Mouse (Mus musculus): ENCODE results near the gene Cacna1g. TPM values are rescaled to one million over a fixed set of nuclear protein-coding genes. Genes with fewer than 3 reads are reported as not detected.

The Cacna1g gene
- total and polyA plus RNA-seq, 3 experiments = 0.49 to 38.4 TPM; not detected in 1

- DNase-seq (ENCODE audit: low spot score) (no peak), ATAC-seq (ENCODE audit: extremely low read depth, insufficient number of reproducible peaks, low FRiP score, poor library complexity, severe bottlenecking) (no peak)
- Histone ChIP-seq H3K9me3 (replicated peaks) (no peaks in the 10 kb centered on the region), H3K4me1 (ENCODE audit: insufficient read depth, low read depth, low read length) (no peaks in the 10 kb centered on the region), H3K27me3 (ENCODE audit: insufficient read depth, low read length) (peaks cover 15% of the 10 kb centered on the region), H3K36me3 (replicated peaks) (no peaks in the 10 kb centered on the region), H3K4me3 (ENCODE audit: low read depth, low read length) (no peak overlapping the region)
- TF ChIP-seq GATA1 (IDR thresholded peaks at IDR 0.05; ENCODE audit: borderline replicate concordance, low read length) (no peak), GATA2 (IDR thresholded peaks at IDR 0.05; ENCODE audit: borderline replicate concordance, low read depth, low read length) (no peak), CTCF (IDR thresholded peaks at IDR 0.05; ENCODE audit: low read depth, low read length) (no peak), TAL1 (conservative IDR thresholded peaks at IDR 0.05; ENCODE audit: low read depth, low read length) (no peak), POLR2AphosphoS5 (IDR thresholded peaks at IDR 0.05; ENCODE audit: insufficient replicate concordance, low read depth, low read length) (no peak)
These were observed 17.7 kb downstream of the Cacna1g start for GRCm38 (mm10) chr11:94456347-94456746.

- no peak overlapping the region for H3K4me3 ChIP-seq (ENCODE audit: low read depth, low read length)
- peaks cover 22% of the 10 kb centered on the region for H3K27me3 ChIP-seq (ENCODE audit: insufficient read depth, low read length)
- DNase-seq (ENCODE audit: low spot score) (no peak), ATAC-seq (ENCODE audit: extremely low read depth, insufficient number of reproducible peaks, low FRiP score, poor library complexity, severe bottlenecking) (no peak)
- H3K4me1 ChIP-seq (ENCODE audit: insufficient read depth, low read depth, low read length) = no peaks in the 10 kb centered on the region
- H3K9me3 ChIP-seq (replicated peaks) = no peaks in the 10 kb centered on the region
- no peaks in the 10 kb centered on the region for H3K36me3 ChIP-seq (replicated peaks)
- TF ChIP-seq POLR2AphosphoS5 (IDR thresholded peaks at IDR 0.05; ENCODE audit: insufficient replicate concordance, low read depth, low read length) = no peak
- TF ChIP-seq GATA1 (IDR thresholded peaks at IDR 0.05; ENCODE audit: borderline replicate concordance, low read length) = no peak
- no peak for TF ChIP-seq CTCF (IDR thresholded peaks at IDR 0.05; ENCODE audit: low read depth, low read length)
- no peak for TF ChIP-seq TAL1 (conservative IDR thresholded peaks at IDR 0.05; ENCODE audit: low read depth, low read length)
- TF ChIP-seq GATA2 (IDR thresholded peaks at IDR 0.05; ENCODE audit: borderline replicate concordance, low read depth, low read length) = no peak
These were observed 18.7 kb downstream of the Cacna1g start for GRCm38 (mm10) chr11:94455161-94455820.

GRCm38 (mm10) chr11:94454756-94455155 lies 19.2 kb downstream of the Cacna1g start:
- no peaks in the 10 kb centered on the region for H3K4me1 ChIP-seq (ENCODE audit: insufficient read depth, low read depth, low read length)
- no peaks in the 10 kb centered on the region for H3K36me3 ChIP-seq (replicated peaks)
- peaks cover 22% of the 10 kb centered on the region for H3K27me3 ChIP-seq (ENCODE audit: insufficient read depth, low read length)
- H3K4me3 ChIP-seq (ENCODE audit: low read depth, low read length) = no peak overlapping the region
- TF ChIP-seq CTCF (IDR thresholded peaks at IDR 0.05; ENCODE audit: low read depth, low read length) (no peak), TAL1 (conservative IDR thresholded peaks at IDR 0.05; ENCODE audit: low read depth, low read length) (no peak), GATA2 (IDR thresholded peaks at IDR 0.05; ENCODE audit: borderline replicate concordance, low read depth, low read length) (no peak), POLR2AphosphoS5 (IDR thresholded peaks at IDR 0.05; ENCODE audit: insufficient replicate concordance, low read depth, low read length) (no peak), GATA1 (IDR thresholded peaks at IDR 0.05; ENCODE audit: borderline replicate concordance, low read length) (no peak)
- H3K9me3 ChIP-seq (replicated peaks) = no peaks in the 10 kb centered on the region
- ATAC-seq (ENCODE audit: extremely low read depth, insufficient number of reproducible peaks, low FRiP score, poor library complexity, severe bottlenecking) (no peak), DNase-seq (ENCODE audit: low spot score) (no peak)

- Histone ChIP-seq H3K27me3 (ENCODE audit: insufficient read depth, low read length) (peaks cover 22% of the 10 kb centered on the region), H3K4me1 (ENCODE audit: insufficient read depth, low read depth, low read length) (no peaks in the 10 kb centered on the region), H3K9me3 (replicated peaks) (no peaks in the 10 kb centered on the region), H3K36me3 (replicated peaks) (no peaks in the 10 kb centered on the region), H3K4me3 (ENCODE audit: low read depth, low read length) (no peak overlapping the region)
- DNase-seq (ENCODE audit: low spot score) = no peak
- ATAC-seq (ENCODE audit: extremely low read depth, insufficient number of reproducible peaks, low FRiP score, poor library complexity, severe bottlenecking) = no peak
- TF ChIP-seq GATA2 (IDR thresholded peaks at IDR 0.05; ENCODE audit: borderline replicate concordance, low read depth, low read length) (no peak), POLR2AphosphoS5 (IDR thresholded peaks at IDR 0.05; ENCODE audit: insufficient replicate concordance, low read depth, low read length) (no peak), TAL1 (conservative IDR thresholded peaks at IDR 0.05; ENCODE audit: low read depth, low read length) (no peak), CTCF (IDR thresholded peaks at IDR 0.05; ENCODE audit: low read depth, low read length) (no peak), GATA1 (IDR thresholded peaks at IDR 0.05; ENCODE audit: borderline replicate concordance, low read length) (no peak)
These were observed 22.8 kb downstream of the Cacna1g start for GRCm38 (mm10) chr11:94451091-94451773.

GRCm38 (mm10) chr11:94449886-94450285 lies 24.1 kb downstream of the Cacna1g start:
- Histone ChIP-seq H3K4me1 (ENCODE audit: insufficient read depth, low read depth, low read length) (no peaks in the 10 kb centered on the region), H3K9me3 (replicated peaks) (no peaks in the 10 kb centered on the region), H3K36me3 (replicated peaks) (no peaks in the 10 kb centered on the region), H3K4me3 (ENCODE audit: low read depth, low read length) (no peak overlapping the region), H3K27me3 (ENCODE audit: insufficient read depth, low read length) (peaks cover 14% of the 10 kb centered on the region)
- ATAC-seq (ENCODE audit: extremely low read depth, insufficient number of reproducible peaks, low FRiP score, poor library complexity, severe bottlenecking) (no peak), DNase-seq (ENCODE audit: low spot score) (no peak)
- TF ChIP-seq TAL1 (conservative IDR thresholded peaks at IDR 0.05; ENCODE audit: low read depth, low read length) (no peak), CTCF (IDR thresholded peaks at IDR 0.05; ENCODE audit: low read depth, low read length) (no peak), GATA2 (IDR thresholded peaks at IDR 0.05; ENCODE audit: borderline replicate concordance, low read depth, low read length) (no peak), GATA1 (IDR thresholded peaks at IDR 0.05; ENCODE audit: borderline replicate concordance, low read length) (no peak), POLR2AphosphoS5 (IDR thresholded peaks at IDR 0.05; ENCODE audit: insufficient replicate concordance, low read depth, low read length) (no peak)

GRCm38 (mm10) chr11:94449239-94449638 lies 24.8 kb downstream of the Cacna1g start:
- Histone ChIP-seq H3K27me3 (ENCODE audit: insufficient read depth, low read length) (peaks cover 12% of the 10 kb centered on the region), H3K4me3 (ENCODE audit: low read depth, low read length) (no peak overlapping the region), H3K36me3 (replicated peaks) (no peaks in the 10 kb centered on the region), H3K9me3 (replicated peaks) (no peaks in the 10 kb centered on the region), H3K4me1 (ENCODE audit: insufficient read depth, low read depth, low read length) (no peaks in the 10 kb centered on the region)
- ATAC-seq (ENCODE audit: extremely low read depth, insufficient number of reproducible peaks, low FRiP score, poor library complexity, severe bottlenecking) = no peak
- DNase-seq (ENCODE audit: low spot score) = no peak
- TF ChIP-seq GATA1 (IDR thresholded peaks at IDR 0.05; ENCODE audit: borderline replicate concordance, low read length) (no peak), GATA2 (IDR thresholded peaks at IDR 0.05; ENCODE audit: borderline replicate concordance, low read depth, low read length) (no peak), POLR2AphosphoS5 (IDR thresholded peaks at IDR 0.05; ENCODE audit: insufficient replicate concordance, low read depth, low read length) (no peak), CTCF (IDR thresholded peaks at IDR 0.05; ENCODE audit: low read depth, low read length) (no peak), TAL1 (conservative IDR thresholded peaks at IDR 0.05; ENCODE audit: low read depth, low read length) (no peak)
